Mouse (Mus musculus): ENCODE measurements around the gene Gpd1l. TPM values are rescaled to one million over a fixed set of nuclear protein-coding genes. Genes with fewer than 3 reads are reported as not detected.

Gpd1l gene
- polyA plus RNA-seq, 1 experiment from 2014 or later, result 10.8 TPM

DNA sequence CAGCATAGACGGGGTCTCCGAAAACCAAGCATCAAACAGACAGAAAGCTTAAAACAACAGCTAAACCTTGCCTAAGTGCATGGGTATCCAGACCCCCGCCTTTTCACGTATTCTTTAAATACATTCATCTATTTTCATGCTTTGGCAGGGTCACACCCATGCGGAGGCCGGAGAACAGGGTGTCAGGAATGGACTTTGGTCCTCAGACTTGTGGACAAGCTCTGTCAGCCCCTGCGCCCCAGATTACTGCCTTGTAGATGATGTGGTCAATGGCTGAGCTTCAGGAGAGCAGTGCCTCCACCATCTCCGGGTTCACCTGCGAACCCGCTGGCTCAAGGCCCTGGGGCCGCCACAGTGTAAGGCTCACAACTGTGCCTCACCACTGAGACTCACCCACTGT is 21.6 kb upstream of the Gpd1l start:
- 89% methylated on average over 11 of the region's 11 CpGs for WGBS
- H3K4me3 ChIP-seq, result no peak overlapping the region

DNA sequence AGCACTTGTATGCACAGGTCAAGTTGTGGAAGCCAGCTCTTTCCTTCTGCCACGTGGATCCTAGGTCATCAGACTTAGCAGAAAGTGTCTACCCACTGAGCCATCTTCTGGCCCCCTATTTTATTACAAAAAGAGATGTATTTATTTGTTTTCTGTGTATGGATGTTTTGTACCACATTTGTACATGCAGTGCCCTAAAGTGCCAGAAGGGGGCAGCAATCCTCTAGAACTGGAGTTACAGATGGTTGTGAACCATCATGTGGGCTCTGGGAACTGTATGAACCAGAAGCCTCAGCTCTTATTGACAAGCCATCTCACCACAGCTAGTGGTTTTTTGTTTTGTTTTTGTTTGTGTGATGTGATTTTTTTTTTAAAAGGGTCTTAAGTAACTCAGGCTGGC is 19.1 kb upstream of the Gpd1l start:
- Histone ChIP-seq H3K4me1 (peaks cover 10% of the 10 kb centered on the region), H3K4me3 (no peak overlapping the region), H3K27ac (no peak overlapping the region), H3K4me2 (no peak overlapping the region), H3K36me3 (no peaks in the 10 kb centered on the region), H3K9me3 (no peaks in the 10 kb centered on the region), H3K9ac (no peak overlapping the region), H3K27me3 (no peaks in the 10 kb centered on the region)
- WGBS, result 44% methylated on average over 1 of the region's 1 CpGs
- ATAC-seq (ENCODE audit: insufficient number of reproducible peaks, insufficient read depth, low FRiP score, low TSS enrichment, low read depth), result no peak

More for the DNA sequence above, 21.6 kb upstream of the Gpd1l start:
- no peaks in the 10 kb centered on the region for H3K27me3 ChIP-seq
- H3K27ac ChIP-seq, result no peak overlapping the region
- H3K9ac ChIP-seq, result no peak overlapping the region
- H3K36me3 ChIP-seq, result no peaks in the 10 kb centered on the region
- H3K4me2 ChIP-seq, result no peak overlapping the region
- H3K9me3 ChIP-seq, result no peaks in the 10 kb centered on the region
- H3K4me1 ChIP-seq, result no peaks in the 10 kb centered on the region; the same call in 1 of the 2 replicates
- ATAC-seq (ENCODE audit: insufficient number of reproducible peaks, insufficient read depth, low FRiP score, low TSS enrichment, low read depth), result no peak

DNA sequence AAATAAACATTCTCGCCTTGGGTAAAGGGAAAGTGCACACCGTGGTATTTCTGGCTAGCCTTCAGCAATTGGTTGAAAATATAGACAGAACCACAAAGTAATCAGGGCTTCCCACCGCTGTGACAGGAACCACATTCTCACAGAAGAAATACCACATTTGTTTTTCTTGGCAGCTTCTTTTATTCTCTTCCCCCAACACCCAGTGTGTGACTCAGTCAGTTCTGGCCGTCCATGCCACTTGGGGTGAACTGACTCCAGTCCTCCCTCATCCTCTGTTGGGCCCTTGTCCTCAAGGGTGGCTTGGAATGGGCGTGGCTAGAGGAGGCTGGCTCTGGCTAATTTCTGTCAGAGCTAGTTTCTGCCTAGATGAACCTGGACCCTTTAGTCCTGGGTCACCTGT is 14.6 kb upstream of the Gpd1l start:
- Histone ChIP-seq H3K36me3 (no peaks in the 10 kb centered on the region), H3K9ac (no peak overlapping the region), H3K27me3 (no peaks in the 10 kb centered on the region), H3K4me2 (no peak overlapping the region), H3K9me3 (no peaks in the 10 kb centered on the region), H3K4me1 (peaks cover 10% of the 10 kb centered on the region), H3K27ac (no peak overlapping the region), H3K4me3 (no peak overlapping the region)
- 52% methylated on average over 5 of the region's 5 CpGs for WGBS
- peak; percentile 43; the same call in 1 of the 2 replicates for ATAC-seq (ENCODE audit: insufficient number of reproducible peaks, insufficient read depth, low FRiP score, low TSS enrichment, low read depth)

DNA sequence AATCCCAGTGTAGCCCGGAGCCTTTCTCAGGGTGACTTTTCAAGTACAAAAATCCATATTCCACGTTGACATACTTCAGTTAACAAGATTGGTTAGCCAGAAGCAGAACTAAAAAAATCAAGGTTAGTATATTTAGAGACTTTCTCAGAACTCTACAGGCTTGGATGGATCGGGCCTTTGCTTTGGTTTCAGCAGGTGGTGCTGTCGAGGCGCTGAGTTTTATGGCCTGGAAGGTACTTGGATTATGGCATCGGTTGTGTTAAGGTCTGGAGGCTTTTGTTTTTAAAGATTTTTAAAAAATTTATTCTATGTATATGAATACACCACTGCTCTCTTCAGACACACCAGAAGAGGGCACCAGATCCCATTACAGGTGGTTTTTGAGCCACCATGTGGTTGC is 11.8 kb upstream of the Gpd1l start:
- Histone ChIP-seq H3K36me3 (no peaks in the 10 kb centered on the region), H3K4me2 (no peak overlapping the region), H3K27me3 (no peaks in the 10 kb centered on the region), H3K4me1 (peaks cover 10% of the 10 kb centered on the region), H3K27ac (no peak overlapping the region), H3K9ac (no peak overlapping the region), H3K9me3 (no peaks in the 10 kb centered on the region), H3K4me3 (no peak overlapping the region)
- 85% methylated on average over 6 of the region's 6 CpGs for WGBS
- no peak for ATAC-seq (ENCODE audit: insufficient number of reproducible peaks, insufficient read depth, low FRiP score, low TSS enrichment, low read depth)

DNA sequence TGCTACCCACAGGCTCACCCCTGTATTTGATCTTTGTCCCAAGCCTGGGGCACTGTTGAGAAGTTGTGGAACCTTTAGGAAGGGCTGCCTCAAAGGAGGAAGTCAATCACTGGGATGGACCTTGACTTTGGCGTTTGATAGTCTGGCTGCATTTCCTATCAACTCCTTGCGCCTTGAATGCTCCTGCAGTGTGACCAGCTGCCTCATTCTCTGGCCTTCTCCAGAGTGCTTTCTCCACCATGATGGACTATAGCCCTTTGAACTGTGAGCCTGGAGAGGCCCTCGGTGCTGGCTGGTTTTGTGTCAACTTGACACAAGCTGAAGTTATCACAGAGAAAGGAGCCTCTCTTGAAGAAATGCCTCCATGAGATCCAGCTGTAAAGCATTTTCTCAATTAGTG is 10.9 kb upstream of the Gpd1l start:
- no peaks in the 10 kb centered on the region for H3K9me3 ChIP-seq
- no peaks in the 10 kb centered on the region for H3K36me3 ChIP-seq
- H3K27me3 ChIP-seq, result no peaks in the 10 kb centered on the region
- no peak overlapping the region for H3K4me2 ChIP-seq
- no peak overlapping the region for H3K27ac ChIP-seq
- H3K9ac ChIP-seq, result no peak overlapping the region
- H3K4me3 ChIP-seq, result no peak overlapping the region
- peaks cover 5% of the 10 kb centered on the region for H3K4me1 ChIP-seq
- no peak for ATAC-seq (ENCODE audit: insufficient number of reproducible peaks, insufficient read depth, low FRiP score, low TSS enrichment, low read depth)
- 73% methylated on average over 3 of the region's 3 CpGs for WGBS

DNA sequence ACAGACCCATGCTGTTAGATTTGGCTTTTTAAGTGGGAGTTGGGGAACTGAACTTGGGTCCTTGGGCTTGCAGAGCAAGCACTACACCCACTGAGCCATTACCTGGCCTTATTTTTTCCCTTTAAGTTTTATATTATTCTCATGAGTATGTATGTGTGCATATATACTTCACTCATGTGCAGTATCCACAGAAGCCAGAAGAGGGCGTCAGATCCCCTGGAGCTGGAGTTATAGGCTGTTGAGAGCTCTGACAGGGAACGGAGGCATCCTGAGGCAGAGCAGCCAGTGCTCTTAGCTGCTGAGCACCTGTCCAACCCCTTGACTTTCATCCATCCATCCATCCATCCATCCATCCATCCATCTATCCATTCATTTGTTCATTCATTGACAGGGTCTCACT is 2.9 kb upstream of the Gpd1l start:
- 76% methylated on average over 2 of the region's 2 CpGs for WGBS
- H3K4me3 ChIP-seq, result no peak overlapping the region
- peaks cover 14% of the 10 kb centered on the region for H3K4me1 ChIP-seq
- no peaks in the 10 kb centered on the region for H3K9me3 ChIP-seq
- no peaks in the 10 kb centered on the region for H3K27me3 ChIP-seq
- no peak overlapping the region for H3K4me2 ChIP-seq
- H3K36me3 ChIP-seq, result no peaks in the 10 kb centered on the region
- no peak for ATAC-seq (ENCODE audit: insufficient number of reproducible peaks, insufficient read depth, low FRiP score, low TSS enrichment, low read depth)
- H3K27ac ChIP-seq, result no peak overlapping the region
- no peak overlapping the region for H3K9ac ChIP-seq

DNA sequence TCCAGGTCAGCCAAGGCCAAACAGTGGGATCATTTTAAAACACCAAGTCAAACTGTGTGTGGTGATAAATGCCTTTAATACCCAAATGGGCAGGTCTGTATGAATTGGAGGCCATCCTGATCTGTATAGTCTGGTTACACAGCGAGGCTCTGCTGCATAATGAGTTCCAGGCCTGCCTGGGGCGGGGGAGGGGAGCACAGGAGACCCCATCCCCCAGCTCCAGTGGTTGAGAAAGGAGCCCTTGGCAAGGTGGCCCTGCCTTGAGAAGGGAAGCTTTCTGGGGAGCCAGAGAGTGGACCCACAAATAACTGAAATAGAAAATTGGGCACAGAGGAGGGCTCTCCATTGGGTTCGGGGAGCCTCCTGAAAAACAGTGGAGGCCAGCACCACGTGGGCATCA is 1.5 kb upstream of the Gpd1l start:
- Histone ChIP-seq H3K4me3 (no peak overlapping the region), H3K9me3 (no peaks in the 10 kb centered on the region), H3K27me3 (no peaks in the 10 kb centered on the region), H3K36me3 (no peaks in the 10 kb centered on the region), H3K27ac (no peak overlapping the region), H3K4me1 (peaks cover 14% of the 10 kb centered on the region), H3K9ac (no peak overlapping the region), H3K4me2 (no peak overlapping the region)
- 55% methylated on average over 4 of the region's 4 CpGs for WGBS
- no peak for ATAC-seq (ENCODE audit: insufficient number of reproducible peaks, insufficient read depth, low FRiP score, low TSS enrichment, low read depth)

DNA sequence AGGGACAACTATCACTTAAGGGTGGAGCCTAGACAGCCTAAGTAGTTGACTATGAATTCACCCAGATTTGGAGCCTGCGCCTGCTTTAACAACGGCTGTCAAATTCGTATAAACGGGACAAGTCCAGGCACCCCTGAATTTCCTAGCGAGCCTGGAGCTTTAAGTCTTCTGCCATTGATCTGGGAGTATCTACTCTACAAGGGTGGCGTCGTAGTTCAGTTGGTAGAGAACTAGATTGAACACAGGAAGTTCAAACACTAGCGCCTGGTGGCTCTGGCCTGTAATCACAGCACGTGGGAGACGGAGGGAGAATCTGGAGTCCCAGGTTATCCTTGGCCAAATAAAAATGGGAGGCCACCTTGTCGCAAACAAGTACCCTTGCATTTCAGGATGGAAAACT is 444 bp upstream of the Gpd1l start:
- peak overlapping the region; percentile 99 for H3K4me2 ChIP-seq
- H3K9ac ChIP-seq, result 0 out of 2 replicates have a peak overlapping the region, but pooled peaks have one; percentile 80
- H3K9me3 ChIP-seq, result no peaks in the 10 kb centered on the region
- no peak; the same call in 1 of the 2 replicates for ATAC-seq (ENCODE audit: insufficient number of reproducible peaks, insufficient read depth, low FRiP score, low TSS enrichment, low read depth)
- H3K4me3 ChIP-seq, result peak overlapping the region; percentile 79
- peaks cover 14% of the 10 kb centered on the region for H3K4me1 ChIP-seq
- no peak overlapping the region for H3K27ac ChIP-seq
- H3K27me3 ChIP-seq, result no peaks in the 10 kb centered on the region
- 59% methylated on average over 11 of the region's 11 CpGs for WGBS
- H3K36me3 ChIP-seq, result no peaks in the 10 kb centered on the region

DNA sequence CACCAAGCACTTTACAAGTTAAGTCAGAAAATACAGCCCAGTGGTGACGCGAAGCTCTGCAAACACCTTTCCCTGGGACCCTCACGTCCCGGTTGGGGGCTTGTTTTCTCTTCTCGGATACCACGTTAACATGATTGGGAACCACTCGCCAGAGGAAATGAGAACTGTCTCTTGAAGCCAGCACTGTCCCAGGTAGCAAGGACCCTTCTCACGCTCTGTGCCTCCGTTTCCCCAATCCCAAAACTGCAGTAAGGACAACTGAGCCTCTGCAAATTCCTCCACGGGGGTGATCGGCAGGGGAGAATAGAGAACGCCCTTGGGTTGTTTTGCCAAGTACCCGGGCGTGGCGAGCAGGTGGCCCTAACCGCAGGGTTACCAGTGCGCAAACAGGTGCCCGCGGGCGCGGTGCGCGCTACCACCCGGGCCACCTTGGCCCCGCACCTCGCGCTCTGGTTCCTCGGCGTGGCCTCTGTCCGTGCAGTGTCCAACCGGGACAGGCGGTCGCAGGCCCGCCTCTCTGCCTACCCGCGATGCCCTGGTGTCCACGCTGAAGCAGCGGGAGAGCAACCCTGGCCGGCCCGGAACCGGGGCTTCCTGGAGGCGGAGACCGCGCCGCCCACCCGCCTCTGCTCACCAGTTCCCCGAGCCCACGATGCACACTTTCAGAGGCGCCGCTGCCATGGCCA is 607 bp downstream of the Gpd1l start:
- Histone ChIP-seq H3K9ac (peak overlapping the region; percentile 80), H3K36me3 (no peaks in the 10 kb centered on the region), H3K27ac (peak overlapping the region; percentile 78), H3K9me3 (no peaks in the 10 kb centered on the region), H3K27me3 (no peaks in the 10 kb centered on the region), H3K4me1 (peaks cover 14% of the 10 kb centered on the region), H3K4me2 (peak overlapping the region; percentile 99), H3K4me3 (peak overlapping the region; percentile 79)
- ATAC-seq (ENCODE audit: insufficient number of reproducible peaks, insufficient read depth, low FRiP score, low TSS enrichment, low read depth), result peak; percentile 0; the same call in 1 of the 2 replicates
- under 1% methylated on average over 50 of the region's 50 CpGs for WGBS

DNA sequence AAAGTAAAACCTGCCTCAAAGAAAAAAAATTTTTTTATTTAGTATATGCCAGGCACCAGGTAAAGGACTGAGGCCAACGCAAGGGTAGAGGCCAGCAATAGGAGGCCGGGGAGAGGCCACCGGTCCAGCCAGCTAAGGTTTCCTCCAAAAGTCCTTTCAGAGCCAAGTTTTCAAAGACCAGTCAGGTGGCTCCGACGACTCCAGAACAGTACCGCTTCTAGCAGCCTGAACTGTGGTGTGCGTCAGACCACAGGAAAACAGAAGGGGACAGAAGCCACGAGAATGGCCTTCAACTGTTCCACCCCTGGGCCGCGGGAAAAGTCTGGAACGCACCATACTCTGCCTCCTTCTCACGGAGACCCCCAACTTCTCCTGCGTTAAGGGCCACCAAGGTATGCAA is 1.2 kb downstream of the Gpd1l start:
- Histone ChIP-seq H3K4me2 (peak overlapping the region; percentile 99), H3K9ac (peak overlapping the region; percentile 80), H3K9me3 (no peaks in the 10 kb centered on the region), H3K27me3 (no peaks in the 10 kb centered on the region), H3K4me1 (peaks cover 14% of the 10 kb centered on the region), H3K27ac (no peak overlapping the region), H3K36me3 (no peaks in the 10 kb centered on the region), H3K4me3 (peak overlapping the region; percentile 79)
- WGBS, result 23% methylated on average over 13 of the region's 13 CpGs
- no peak for ATAC-seq (ENCODE audit: insufficient number of reproducible peaks, insufficient read depth, low FRiP score, low TSS enrichment, low read depth)

DNA sequence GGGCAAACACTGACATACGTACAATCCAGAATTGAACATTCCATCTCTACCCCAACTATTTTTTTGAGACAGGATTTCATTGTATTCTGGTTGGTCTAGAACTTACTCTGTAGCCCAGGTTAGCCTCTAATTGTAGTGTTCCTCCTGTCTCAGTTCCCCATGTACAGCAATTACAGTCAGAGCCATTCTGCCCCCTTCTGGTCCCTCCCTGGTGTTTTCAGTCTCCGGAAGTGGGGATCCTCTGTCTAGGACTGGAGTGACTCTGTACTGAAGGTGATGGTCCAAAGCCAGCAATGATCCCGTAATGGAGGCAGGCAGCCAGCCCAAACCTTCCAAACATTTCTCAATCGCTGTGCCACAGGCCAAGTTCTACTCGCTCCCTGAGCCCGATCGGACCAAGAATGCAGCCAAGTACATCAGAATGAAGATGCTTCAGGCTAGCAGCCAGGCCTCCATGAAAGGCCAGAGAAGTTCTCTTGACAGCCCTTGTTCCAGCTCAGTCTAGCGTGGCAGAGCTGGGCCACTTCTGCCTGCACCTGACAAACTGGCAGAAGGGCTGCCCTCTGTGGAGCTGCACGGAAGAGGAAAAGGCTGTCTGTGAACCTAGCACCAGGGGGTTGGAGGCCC is 3.2 kb downstream of the Gpd1l start:
- no peaks in the 10 kb centered on the region for H3K9me3 ChIP-seq
- no peak overlapping the region for H3K4me3 ChIP-seq
- 83% methylated on average over 9 of the region's 9 CpGs for WGBS
- no peak overlapping the region for H3K9ac ChIP-seq
- peaks cover 14% of the 10 kb centered on the region for H3K4me1 ChIP-seq
- ATAC-seq (ENCODE audit: insufficient number of reproducible peaks, insufficient read depth, low FRiP score, low TSS enrichment, low read depth), result no peak
- H3K36me3 ChIP-seq, result no peaks in the 10 kb centered on the region
- no peak overlapping the region for H3K4me2 ChIP-seq
- H3K27me3 ChIP-seq, result no peaks in the 10 kb centered on the region
- no peak overlapping the region for H3K27ac ChIP-seq

DNA sequence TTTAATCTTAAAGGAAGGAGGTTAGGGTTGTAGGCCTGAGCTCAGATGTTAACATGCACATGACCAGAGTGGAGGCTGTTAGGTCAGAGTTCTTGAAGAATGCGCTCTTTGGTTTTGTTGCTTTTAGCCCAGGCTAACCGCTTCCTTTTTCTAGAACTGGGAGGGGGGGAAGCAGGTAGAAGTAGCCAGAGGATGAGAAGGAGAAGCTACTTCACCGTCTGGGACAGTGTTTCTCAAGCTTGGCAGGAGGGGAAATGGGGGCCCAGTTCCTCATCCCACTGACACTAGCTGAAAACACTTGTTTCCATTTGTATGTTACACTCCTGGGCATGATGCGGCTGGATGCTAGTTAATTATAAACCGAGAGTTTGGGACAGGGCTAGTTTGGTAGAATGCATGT is 8.2 kb downstream of the Gpd1l start:
- Histone ChIP-seq H3K27ac (no peak overlapping the region), H3K27me3 (no peaks in the 10 kb centered on the region), H3K36me3 (no peaks in the 10 kb centered on the region), H3K4me3 (no peak overlapping the region), H3K9me3 (no peaks in the 10 kb centered on the region), H3K9ac (no peak overlapping the region), H3K4me2 (no peak overlapping the region), H3K4me1 (peaks cover 23% of the 10 kb centered on the region)
- no peak for ATAC-seq (ENCODE audit: insufficient number of reproducible peaks, insufficient read depth, low FRiP score, low TSS enrichment, low read depth)
- 81% methylated on average over 5 of the region's 5 CpGs for WGBS
